Mouse (Mus musculus) MEL (cell line): ENCODE measurements around the gene Cyp27a1. TPM values are rescaled to one million over a fixed set of nuclear protein-coding genes. Genes with fewer than 3 reads are reported as not detected.
A peak's percentile ranks its signal among the peaks of the same experiment; 100 is the strongest.

Experiments
- DNase-seq: peaks from one replicate; pipeline ENCODE4 v3.0.0; 2011; ENCODE audit warnings: low read depth, low spot score
- H3K27ac ChIP-seq: 2 replicates; pipeline ENCODE4 v1.5.1; 2012; ENCODE audit warnings: low read depth, mild to moderate bottlenecking, control low read depth, low read length, moderate library complexity; ENCODE audit not compliant: control insufficient read depth
- H3K27me3 ChIP-seq, 2 experiments: fragments of 150-350 bp in 1 of 2; sonication (generic) in 1 of 2; 2 replicates each; pipeline ENCODE4 v1.6.1; 2012; ENCODE audit warnings: low read length in 2 of 2, mild to moderate bottlenecking in 2 of 2, improper control_type of control experiment in 1 of 2, moderate library complexity in 1 of 2; ENCODE audit not compliant: insufficient read depth in 2 of 2, control insufficient read depth in 1 of 2
- H3K36me3 ChIP-seq, 2 experiments: 2 replicates each; pipeline ENCODE4 v1.6.1; 2012 to 2014; ENCODE audit warnings: low read length in 2 of 2, improper control_type of control experiment in 1 of 2, inconsistent platforms in 1 of 2, mild to moderate bottlenecking in 1 of 2; ENCODE audit not compliant: insufficient read depth in 2 of 2, control insufficient read depth in 1 of 2
- H3K4me1 ChIP-seq, 2 experiments: fragments of 150-350 bp in 1 of 2; sonication (generic) in 1 of 2; 2 replicates each; pipeline ENCODE4 v1.6.1; 2012; ENCODE audit warnings: low read length in 2 of 2, improper control_type of control experiment in 1 of 2, mild to moderate bottlenecking in 1 of 2; ENCODE audit not compliant: insufficient read depth in 2 of 2, control insufficient read depth in 1 of 2
- H3K4me3 ChIP-seq, 2 experiments: fragments of 150-350 bp in 1 of 2; sonication (generic) in 1 of 2; 2 replicates each; pipeline ENCODE4 v1.5.1; 2012; ENCODE audit warnings: low read depth in 2 of 2, low read length in 2 of 2, mild to moderate bottlenecking in 2 of 2, moderate library complexity in 2 of 2, control low read depth in 1 of 2, improper control_type of control experiment in 1 of 2; ENCODE audit not compliant: control insufficient read depth in 1 of 2, insufficient read depth in 1 of 2
- H3K79me2 ChIP-seq: 2 replicates; pipeline ENCODE4 v1.6.1; 2012; ENCODE audit warnings: mild to moderate bottlenecking, low read length, moderate library complexity; ENCODE audit not compliant: control insufficient read depth, poor library complexity, insufficient read depth
- H3K9ac ChIP-seq: 2 replicates; pipeline ENCODE4 v1.6.1; 2012; ENCODE audit warnings: low read depth, mild to moderate bottlenecking, control low read depth, low read length, moderate library complexity; ENCODE audit not compliant: control insufficient read depth, poor library complexity, severe bottlenecking
- H3K9me3 ChIP-seq: fragments of 150-350 bp; sonication (generic); replicated peaks from 2 replicates; pipeline ENCODE4 v1.6.1; 2012; ENCODE audit warnings: mild to moderate bottlenecking, low read length, improper control_type of control experiment, moderate library complexity; ENCODE audit not compliant: insufficient read depth
- BHLHE40 ChIP-seq: IDR thresholded peaks from 2 replicates; pipeline ENCODE4 v1.6.1; 2012; ENCODE audit warnings: low read depth, mild to moderate bottlenecking, inconsistent platforms, low read length, improper control_type of control experiment, borderline replicate concordance
- CHD1 ChIP-seq: IDR thresholded peaks from 2 replicates; pipeline ENCODE4 v1.6.1; 2012; ENCODE audit warnings: low read depth, mild to moderate bottlenecking, inconsistent platforms, low read length, improper control_type of control experiment
- CHD2 ChIP-seq: IDR thresholded peaks from 2 replicates; pipeline ENCODE4 v1.6.1; 2011; ENCODE audit warnings: low read length, improper control_type of control experiment
- CTCF ChIP-seq, 3 experiments: IDR thresholded peaks in 2 of 3; conservative IDR thresholded peaks in 1 of 3; 2 replicates each; pipeline ENCODE4 v1.5.1; 2011 to 2012; ENCODE audit warnings: low read length in 3 of 3, low read depth in 2 of 3, mild to moderate bottlenecking in 2 of 3, improper control_type of control experiment in 1 of 3, inconsistent platforms in 1 of 3, mixed read lengths in 1 of 3, moderate library complexity in 1 of 3; ENCODE audit not compliant: control insufficient read depth in 1 of 3, insufficient read depth in 1 of 3, poor library complexity in 1 of 3, severe bottlenecking in 1 of 3
- E2F4 ChIP-seq: IDR thresholded peaks from 2 replicates; pipeline ENCODE4 v1.6.1; 2011; ENCODE audit warnings: low read depth, low read length, improper control_type of control experiment, borderline replicate concordance
- ELF1 ChIP-seq: IDR thresholded peaks from 2 replicates; pipeline ENCODE4 v1.6.1; 2014; ENCODE audit warnings: low read depth, mild to moderate bottlenecking, inconsistent platforms, low read length, improper control_type of control experiment, moderate library complexity
- ETS1 ChIP-seq: IDR thresholded peaks from 2 replicates; pipeline ENCODE4 v1.6.1; 2012; ENCODE audit warnings: low read depth, mild to moderate bottlenecking, inconsistent platforms, low read length, improper control_type of control experiment, moderate library complexity
- GATA1 ChIP-seq: IDR thresholded peaks from 2 replicates; pipeline ENCODE4 v1.6.1; 2011; ENCODE audit warnings: low read depth, low read length, improper control_type of control experiment
- HCFC1 ChIP-seq: IDR thresholded peaks from 2 replicates; pipeline ENCODE4 v1.6.1; 2012; ENCODE audit warnings: low read depth, mild to moderate bottlenecking, inconsistent platforms, low read length, improper control_type of control experiment, moderate library complexity
- KAT2A ChIP-seq: conservative IDR thresholded peaks from 2 replicates; pipeline ENCODE4 v1.6.1; 2012; ENCODE audit warnings: low read depth, low read length, improper control_type of control experiment, inconsistent platforms
- MAFK ChIP-seq: IDR thresholded peaks from 2 replicates; pipeline ENCODE4 v1.6.1; 2011; ENCODE audit warnings: low read depth, mild to moderate bottlenecking, low read length, improper control_type of control experiment, borderline replicate concordance
- MAX ChIP-seq: IDR thresholded peaks from 2 replicates; pipeline ENCODE4 v1.6.1; 2011; ENCODE audit warnings: low read length, improper control_type of control experiment
- MAZ ChIP-seq: IDR thresholded peaks from 2 replicates; pipeline ENCODE4 v1.6.1; 2012; ENCODE audit warnings: low read depth, mild to moderate bottlenecking, inconsistent platforms, low read length, improper control_type of control experiment
- MEF2A ChIP-seq: IDR thresholded peaks from 2 replicates; pipeline ENCODE4 v1.6.1; 2014; ENCODE audit warnings: low read depth, mild to moderate bottlenecking, inconsistent platforms, low read length, improper control_type of control experiment; ENCODE audit not compliant: poor library complexity, insufficient replicate concordance, severe bottlenecking; ENCODE audit errors: extremely low read depth
- MXI1 ChIP-seq: IDR thresholded peaks from 2 replicates; pipeline ENCODE4 v1.6.1; 2011; ENCODE audit warnings: mild to moderate bottlenecking, low read depth, low read length, improper control_type of control experiment
- MYB ChIP-seq: IDR thresholded peaks from 2 replicates; pipeline ENCODE4 v1.6.1; 2011; ENCODE audit warnings: mild to moderate bottlenecking, low read depth, low read length, improper control_type of control experiment
- MYC ChIP-seq: IDR thresholded peaks from 2 replicates; pipeline ENCODE4 v1.6.1; 2011; ENCODE audit warnings: low read depth, mild to moderate bottlenecking, low read length, improper control_type of control experiment, moderate library complexity
- NELFE ChIP-seq: IDR thresholded peaks from 2 replicates; pipeline ENCODE4 v1.6.1; 2011; ENCODE audit warnings: low read depth, low read length, improper control_type of control experiment
- NRF1 ChIP-seq: IDR thresholded peaks from 2 replicates; pipeline ENCODE4 v1.6.1; 2014; ENCODE audit warnings: low read depth, mild to moderate bottlenecking, inconsistent platforms, low read length, improper control_type of control experiment, moderate library complexity; ENCODE audit not compliant: poor library complexity, insufficient read depth, severe bottlenecking
- POLR2A ChIP-seq, 2 experiments: IDR thresholded peaks; 2 replicates each; pipeline ENCODE4 v1.6.1; 2011 to 2012; ENCODE audit warnings: low read length in 2 of 2, mild to moderate bottlenecking in 2 of 2, control low read depth in 1 of 2, improper control_type of control experiment in 1 of 2, low read depth in 1 of 2, moderate library complexity in 1 of 2; ENCODE audit not compliant: control insufficient read depth in 1 of 2, insufficient read depth in 1 of 2, poor library complexity in 1 of 2
- POLR2AphosphoS2 ChIP-seq: IDR thresholded peaks from 2 replicates; pipeline ENCODE4 v1.6.1; 2011; ENCODE audit warnings: low read length, improper control_type of control experiment
- POLR2AphosphoS5 ChIP-seq: IDR thresholded peaks from 2 replicates; pipeline ENCODE4 v1.6.1; 2012; ENCODE audit warnings: low read depth, borderline replicate concordance, mild to moderate bottlenecking, inconsistent platforms, low read length, moderate library complexity, mixed read lengths
- RAD21 ChIP-seq: IDR thresholded peaks from 2 replicates; pipeline ENCODE4 v1.6.1; 2011; ENCODE audit warnings: mild to moderate bottlenecking, low read depth, low read length, improper control_type of control experiment
- RCOR1 ChIP-seq: IDR thresholded peaks from 2 replicates; pipeline ENCODE4 v1.6.1; 2012; ENCODE audit warnings: low read depth, mild to moderate bottlenecking, inconsistent platforms, low read length, improper control_type of control experiment
- SIN3A ChIP-seq: IDR thresholded peaks from 2 replicates; pipeline ENCODE4 v1.6.1; 2012; ENCODE audit warnings: low read length, improper control_type of control experiment, inconsistent platforms
- SMC3 ChIP-seq: IDR thresholded peaks from 2 replicates; pipeline ENCODE4 v1.6.1; 2011; ENCODE audit warnings: low read depth, low read length, improper control_type of control experiment
- TAL1 ChIP-seq: IDR thresholded peaks from 2 replicates; pipeline ENCODE4 v1.6.1; 2012; ENCODE audit warnings: mild to moderate bottlenecking, inconsistent platforms, low read length, moderate library complexity, mixed read lengths
- TBP ChIP-seq: IDR thresholded peaks from 2 replicates; pipeline ENCODE4 v1.8.0; 2011; ENCODE audit warnings: low read depth, low read length, improper control_type of control experiment
- TCF12 ChIP-seq: IDR thresholded peaks from 2 replicates; pipeline ENCODE4 v1.6.1; 2014; ENCODE audit warnings: low read depth, mild to moderate bottlenecking, inconsistent platforms, low read length, improper control_type of control experiment, moderate library complexity
- UBTF ChIP-seq: IDR thresholded peaks from 2 replicates; pipeline ENCODE4 v1.6.1; 2012; ENCODE audit warnings: low read depth, mild to moderate bottlenecking, inconsistent platforms, low read length, improper control_type of control experiment, moderate library complexity, borderline replicate concordance; ENCODE audit not compliant: insufficient read depth
- USF1 ChIP-seq: IDR thresholded peaks from 2 replicates; pipeline ENCODE4 v1.6.1; 2014; ENCODE audit warnings: low read depth, mild to moderate bottlenecking, inconsistent platforms, low read length, improper control_type of control experiment, moderate library complexity
- USF2 ChIP-seq, 2 experiments: IDR thresholded peaks; 2 replicates each; pipeline ENCODE4 v1.6.1; 2011 to 2012; ENCODE audit warnings: improper control_type of control experiment in 2 of 2, low read length in 2 of 2, borderline replicate concordance in 1 of 2, inconsistent platforms in 1 of 2, low read depth in 1 of 2, mild to moderate bottlenecking in 1 of 2; ENCODE audit not compliant: insufficient read depth in 1 of 2
- ZC3H11A ChIP-seq: IDR thresholded peaks from 2 replicates; pipeline ENCODE4 v1.6.1; 2012; ENCODE audit warnings: low read depth, mild to moderate bottlenecking, inconsistent platforms, low read length, improper control_type of control experiment
- ZKSCAN1 ChIP-seq: IDR thresholded peaks from 2 replicates; pipeline ENCODE4 v1.6.1; 2012; ENCODE audit warnings: low read depth, mild to moderate bottlenecking, inconsistent platforms, low read length, improper control_type of control experiment, moderate library complexity
- ZMIZ1 ChIP-seq: IDR thresholded peaks from 2 replicates; pipeline ENCODE4 v1.6.1; 2012; ENCODE audit warnings: low read depth, mild to moderate bottlenecking, inconsistent platforms, low read length, improper control_type of control experiment, moderate library complexity
- ZNF384 ChIP-seq: IDR thresholded peaks from 2 replicates; pipeline ENCODE4 v1.6.1; 2012; ENCODE audit warnings: low read depth, mild to moderate bottlenecking, inconsistent platforms, low read length, improper control_type of control experiment
- polyA plus RNA-seq, 2 experiments: library from polyadenylated mRNA; stranded (reverse) in 1 of 2; unstranded in 1 of 2; fragments of >175 nt in 1 of 2; fragments of >200 nt in 1 of 2; gene quantifications; 2 replicates each; pipeline versions ENCODE4 v1.2.1 to v1.2.4; 2012; ENCODE audit warnings: low replicate concordance in 2 of 2, low read depth in 1 of 2; ENCODE audit not compliant: insufficient read length in 2 of 2, insufficient read depth in 1 of 2, missing spikeins in 1 of 2
- total RNA-seq: library from RNA; depleted of rRNA; stranded (reverse); fragments of 300-350 nt; gene quantifications from 2 replicates; pipeline ENCODE4 v1.2.3, GENCODE M21; 2012

The Cyp27a1 gene
- total and polyA plus RNA-seq, 3 experiments: not detected

DNA sequence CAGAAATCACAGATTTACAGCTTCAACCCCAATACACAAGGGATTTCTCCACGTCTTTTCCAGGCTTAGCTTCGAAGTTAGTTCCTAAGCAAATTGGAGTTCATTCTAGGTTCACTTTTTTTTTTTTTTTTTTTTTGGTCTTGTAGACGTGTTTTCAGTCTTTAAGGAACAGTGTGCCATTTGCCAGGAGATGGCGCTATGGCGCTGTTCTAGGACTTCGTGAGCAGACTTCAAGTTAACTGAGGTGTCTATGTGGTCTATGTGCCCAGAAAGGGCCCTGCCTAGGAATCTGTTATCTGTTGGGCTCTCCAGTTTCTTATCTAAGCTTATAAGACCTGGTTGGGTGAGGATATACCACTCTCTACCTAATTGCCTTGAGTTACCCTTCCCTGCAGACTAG lies 49.7 kb downstream of the Cyp27a1 start:
- Histone ChIP-seq H3K4me1 (0 out of 4 replicates have a peak, but pooled peaks cover 0 to 4% of the 10 kb centered on the region in 2 experiments), H3K9ac (no peak overlapping the region), H3K27ac (no peak overlapping the region), H3K79me2 (no peaks in the 10 kb centered on the region), H3K36me3 (no peaks in the 10 kb centered on the region), H3K4me3 (no peak overlapping the region), H3K27me3 (peaks cover 0 to 7% of the 10 kb centered on the region in 2 experiments; a peak in 2 of 4 replicates), H3K9me3 (no peaks in the 10 kb centered on the region)
- TF ChIP-seq TCF12 (no peak), BHLHE40 (no peak), CTCF (IDR thresholded peaks at IDR 0.05 in 2 of 3, conservative IDR thresholded peaks at IDR 0.05 in 1 of 3; ENCODE audit: control insufficient read depth in 1 of 3, insufficient read depth in 1 of 3, low read depth in 2 of 3, low read length in 3 of 3, poor library complexity in 1 of 3, severe bottlenecking in 1 of 3) (peak; percentile 71 to 87 (median 79)), MAX (no peak), TBP (no peak), MAZ (no peak), SIN3A (peak; percentile 23; the same call in 1 of the 2 replicates), MEF2A (no peak), MYB (no peak), ETS1 (no peak), HCFC1 (no peak), CHD1 (no peak), KAT2A (no peak), TAL1 (no peak), CHD2 (no peak), USF1 (no peak), MYC (0 out of 2 replicates have a peak, but pooled peaks have one; percentile 28), E2F4 (no peak), NRF1 (no peak), POLR2AphosphoS5 (no peak), GATA1 (no peak; the same call in 1 of the 2 replicates), ZKSCAN1 (peak; percentile 62; the same call in 1 of the 2 replicates), ZC3H11A (peak; percentile 35), RAD21 (peak; percentile 73), USF2 (IDR thresholded peaks at IDR 0.05; ENCODE audit: borderline replicate concordance in 1 of 2, insufficient read depth in 1 of 2, low read depth in 1 of 2, low read length in 2 of 2) (no peak), POLR2AphosphoS2 (no peak), POLR2A (IDR thresholded peaks at IDR 0.05; ENCODE audit: control insufficient read depth in 1 of 2, insufficient read depth in 1 of 2, low read depth in 1 of 2, low read length in 2 of 2, poor library complexity in 1 of 2) (no peak), MAFK (no peak), ZNF384 (peak; percentile 99), RCOR1 (no peak), SMC3 (peak; percentile 71), UBTF (no peak), ELF1 (no peak), ZMIZ1 (no peak), MXI1 (no peak), NELFE (no peak)
- DNase-seq: peak; percentile 91
